Mouse (Mus musculus): ENCODE results near the gene Tdrd12.

DNA sequence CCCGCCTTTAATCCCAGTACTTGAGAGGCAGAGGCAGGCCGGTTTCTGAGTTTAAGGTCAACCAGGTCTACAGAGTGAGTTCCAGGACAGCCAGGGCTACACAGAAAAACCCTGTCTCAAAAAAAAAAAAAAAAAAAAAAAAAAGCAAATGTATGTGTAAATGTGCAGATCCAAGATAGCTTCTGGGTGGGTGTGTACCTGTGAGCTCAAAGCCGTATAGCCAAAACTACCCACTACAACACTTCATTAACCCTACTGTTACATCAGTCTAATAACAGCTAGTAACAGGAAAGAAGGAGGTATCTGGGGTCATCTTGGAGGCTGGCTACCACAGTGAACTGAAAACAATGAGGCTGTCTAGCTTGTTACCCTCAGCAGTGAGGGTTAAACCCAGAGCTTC, 22.3 kb upstream of the Tdrd12 start:
- TF ChIP-seq ZNF384 (IDR thresholded peaks at IDR 0.05; ENCODE audit: low read depth, low read length), result no peak
- TF ChIP-seq MAFK (IDR thresholded peaks at IDR 0.05; ENCODE audit: insufficient read depth, low read depth, low read length), result no peak
- TF ChIP-seq HCFC1 (IDR thresholded peaks at IDR 0.05; ENCODE audit: borderline replicate concordance, insufficient read depth, low read length), result no peak
- TF ChIP-seq CHD2 (IDR thresholded peaks at IDR 0.05; ENCODE audit: low read depth, low read length), result no peak

All from ES-E14 (cell line).